Mouse (Mus musculus): ENCODE results near the gene Gm3594.
A peak's percentile ranks its signal among the peaks of the same experiment; 100 is the strongest.
"Not testable (repeated sequence)": the region's sequence is repeated elsewhere in the genome, so short reads cannot be mapped to it uniquely, and the experiment has no call there.

Gm3594 gene

DNA sequence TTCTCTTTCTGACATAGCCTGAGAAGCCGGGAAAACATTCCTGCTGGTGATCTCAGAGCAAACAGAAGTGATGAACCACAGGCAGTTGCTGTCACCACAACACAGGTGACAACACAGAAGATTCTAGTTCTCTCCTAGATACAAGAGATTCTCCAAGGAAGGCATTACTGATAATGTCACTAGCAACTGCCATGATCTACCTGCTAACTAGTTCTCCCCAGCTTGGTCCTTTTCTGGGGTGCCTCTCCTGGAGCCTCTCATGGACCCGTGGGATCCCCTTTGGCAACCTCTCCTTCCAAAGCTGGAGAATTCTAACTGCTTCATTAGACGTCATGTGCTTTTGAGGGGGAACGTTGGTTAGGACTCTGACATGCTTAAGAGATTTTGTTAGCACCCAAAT, at the start of gene Gm3594:
Gm3594 (minus strand) TSS at position 101 of the 400 bp plus-strand sequence.
- not testable (repeated sequence) for DNase-seq

DNA sequence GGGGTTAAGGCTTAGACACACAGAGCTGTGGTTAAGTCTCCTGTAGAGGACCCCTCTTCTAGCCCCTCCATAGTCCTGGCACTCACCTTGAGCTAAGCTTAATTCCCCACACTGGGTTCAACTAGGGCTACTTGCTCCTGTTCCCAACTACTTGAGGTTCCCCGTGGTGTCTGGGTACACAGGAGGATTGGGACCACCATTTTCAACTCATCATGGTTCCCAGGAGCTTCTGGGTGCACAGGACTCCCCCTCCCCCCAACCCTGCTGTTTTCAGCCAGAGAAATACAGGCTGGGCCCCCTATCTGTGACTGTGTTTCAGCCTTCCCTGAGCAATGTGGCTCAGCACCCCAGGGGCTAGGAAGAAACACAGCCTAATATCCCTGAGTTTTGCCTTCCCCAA, 41.9 kb upstream of the Gm3594 start:
- DNase-seq: not testable (repeated sequence)

DNA sequence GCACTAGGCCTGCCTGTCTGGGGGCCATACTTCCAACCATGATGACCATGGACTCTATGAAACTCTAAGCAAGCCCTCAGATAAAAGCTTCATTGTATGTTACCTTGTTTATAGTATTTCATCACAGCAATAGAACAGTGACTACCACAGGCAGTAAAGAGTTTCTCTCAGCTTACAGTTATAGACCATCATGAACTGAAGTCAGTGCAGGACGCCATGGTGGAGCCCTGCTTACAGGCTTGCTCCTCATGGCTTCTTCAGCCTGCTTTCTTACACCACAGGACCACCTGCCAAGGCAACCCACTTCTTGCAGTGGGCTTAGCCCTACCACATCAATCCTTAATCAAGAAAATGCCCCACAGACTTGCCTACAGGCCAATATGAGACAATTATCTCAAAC, 41.1 kb upstream of the Gm3594 start:
- DNase-seq: not testable (repeated sequence)

DNA sequence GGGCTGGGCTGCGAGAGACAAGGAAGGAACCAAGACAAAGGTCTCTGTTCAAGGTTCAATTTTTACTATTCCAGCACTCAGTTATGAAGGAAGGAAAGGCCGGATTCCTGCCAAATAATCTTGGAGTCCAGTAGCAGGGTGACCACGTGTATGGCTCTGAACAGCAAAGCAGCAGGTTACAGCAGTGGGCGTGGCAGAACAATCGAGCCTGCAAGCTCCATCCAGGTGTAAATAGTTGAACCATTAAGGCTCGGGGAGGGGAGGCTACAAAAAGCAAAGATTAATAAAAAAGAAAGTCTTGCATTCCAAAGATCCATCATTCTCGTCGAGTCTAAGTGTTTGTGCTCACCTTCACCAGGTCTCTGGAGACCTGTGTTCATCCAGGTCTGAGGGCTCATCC, 37.7 kb upstream of the Gm3594 start:
- not testable (repeated sequence) for DNase-seq

DNA sequence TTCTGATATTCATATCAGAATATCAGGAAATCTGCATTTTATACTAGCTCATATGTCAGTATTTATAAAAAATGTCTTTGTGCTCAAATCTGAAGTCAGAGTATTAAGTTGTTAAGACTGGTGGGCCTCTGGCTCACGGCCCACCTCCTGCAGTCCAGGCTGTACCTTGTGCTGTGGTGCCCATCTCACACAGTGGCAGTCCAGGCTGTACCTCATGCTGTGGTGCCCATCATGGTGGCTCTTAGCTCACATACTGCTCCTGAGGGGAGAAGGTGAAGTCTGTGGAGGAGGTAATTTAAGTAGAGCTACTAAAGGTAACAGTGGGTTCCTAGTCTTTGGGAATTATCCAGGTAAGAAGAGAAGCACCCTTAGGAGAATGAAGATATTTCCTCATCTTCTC, 27.4 kb upstream of the Gm3594 start:
- DNase-seq: not testable (repeated sequence)

DNA sequence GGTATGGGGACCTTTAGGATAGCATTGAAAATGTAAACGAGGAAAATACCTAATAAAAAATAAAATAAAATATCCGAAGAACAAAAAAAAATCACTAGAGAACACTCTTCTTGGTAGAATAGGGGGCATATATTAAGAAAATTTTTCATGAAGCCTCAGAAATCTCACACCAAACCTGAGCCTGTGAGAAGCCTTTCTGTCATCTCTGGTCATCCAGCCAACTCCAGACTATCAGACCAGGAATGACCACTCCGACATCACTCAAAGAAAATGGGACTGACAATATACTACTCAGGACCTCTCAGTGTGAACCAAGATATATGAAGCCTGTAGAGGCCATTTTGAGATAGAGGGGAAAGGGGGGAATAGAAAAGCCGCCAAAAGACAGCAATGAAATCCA, 3.6 kb downstream of the Gm3594 start:
- DNase-seq: not testable (repeated sequence)

DNA sequence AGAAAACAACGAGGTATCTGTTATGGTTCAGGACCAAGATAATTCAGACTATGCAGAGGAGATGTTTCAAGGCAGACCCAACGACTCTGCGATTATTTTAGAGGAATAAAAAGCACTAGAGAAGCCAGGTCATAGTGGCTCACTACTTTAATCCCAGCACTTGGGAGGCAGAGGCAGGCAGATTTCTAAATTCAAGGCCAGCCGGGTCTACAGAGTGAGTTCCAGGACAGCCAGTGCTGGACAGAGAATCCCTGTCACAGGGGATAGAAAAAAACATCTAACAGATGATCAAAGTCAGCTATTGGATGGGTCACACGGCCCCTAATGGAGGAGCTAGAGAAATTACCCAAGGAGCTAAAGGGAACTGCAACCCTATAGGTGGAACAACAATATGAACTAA, 4.2 kb downstream of the Gm3594 start:
- peak in 1 of 2 experiments; percentile 2 for DNase-seq

DNA sequence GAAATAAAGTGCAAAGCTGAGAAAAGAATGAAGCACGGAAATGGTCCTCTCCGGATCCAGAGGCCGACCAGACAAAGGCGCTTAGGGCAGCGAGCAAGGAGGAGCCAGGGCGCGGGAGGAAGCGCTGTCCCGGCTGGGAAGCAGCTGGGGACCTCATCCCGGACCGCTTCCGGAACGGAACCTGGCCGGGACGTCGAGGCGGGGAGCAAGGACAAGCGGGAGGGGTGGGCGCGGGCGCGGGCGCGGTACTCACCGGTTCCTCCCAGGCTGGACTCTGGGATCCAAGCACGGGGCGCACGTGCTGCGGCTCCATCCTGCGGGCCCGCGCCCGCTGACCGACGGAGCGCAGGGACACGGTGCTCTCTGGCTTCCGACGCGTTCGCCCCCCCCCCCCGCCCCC, 17.6 kb downstream of the Gm3594 start:
- DNase-seq: peak; percentile 1 to 2

DNA sequence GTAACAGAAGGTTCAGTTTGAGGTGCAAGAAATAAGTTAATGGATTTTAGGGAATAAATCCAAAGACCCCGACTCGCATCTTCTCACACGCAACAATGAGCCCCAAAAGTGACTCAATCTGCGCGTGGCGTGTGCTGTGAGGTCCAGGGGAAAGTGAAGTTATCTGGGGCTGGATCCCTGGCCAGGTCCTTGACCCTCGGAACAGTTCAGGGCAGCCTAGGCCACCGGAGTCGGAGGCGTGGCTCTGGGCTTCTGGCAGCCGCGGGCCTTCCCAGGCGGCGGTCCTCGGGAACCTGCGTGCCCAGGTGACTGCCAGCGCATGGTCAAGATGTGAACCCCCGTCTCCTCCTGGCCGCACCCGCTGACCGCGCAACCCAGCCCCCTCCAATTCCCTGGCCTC, 18.1 kb downstream of the Gm3594 start:
- DNase-seq: not testable (repeated sequence)

DNA sequence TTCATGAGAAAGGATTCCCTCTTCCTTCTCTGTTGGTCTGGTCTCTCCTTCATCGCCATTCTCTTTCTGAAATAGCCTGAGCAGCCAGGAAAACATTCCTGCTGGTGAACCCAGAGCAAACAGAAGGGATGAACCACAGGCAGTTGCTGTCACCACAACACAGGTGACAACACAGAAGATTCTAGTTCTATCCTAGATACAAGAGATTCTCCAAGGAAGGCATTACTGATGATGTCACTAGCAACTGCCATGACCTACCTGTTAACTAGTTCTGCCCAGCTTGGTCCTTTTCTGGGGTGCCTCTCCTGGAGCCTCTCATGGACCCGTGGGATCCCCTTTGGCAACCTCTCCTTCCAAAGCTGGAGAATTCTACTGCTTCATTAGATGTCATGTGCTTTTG, 32.0 kb downstream of the Gm3594 start, which contains the start of gene Gm3591:
Gm3591 (minus strand) TSS at position 101 of the 400 bp plus-strand sequence.
- not testable (repeated sequence) for DNase-seq

DNA sequence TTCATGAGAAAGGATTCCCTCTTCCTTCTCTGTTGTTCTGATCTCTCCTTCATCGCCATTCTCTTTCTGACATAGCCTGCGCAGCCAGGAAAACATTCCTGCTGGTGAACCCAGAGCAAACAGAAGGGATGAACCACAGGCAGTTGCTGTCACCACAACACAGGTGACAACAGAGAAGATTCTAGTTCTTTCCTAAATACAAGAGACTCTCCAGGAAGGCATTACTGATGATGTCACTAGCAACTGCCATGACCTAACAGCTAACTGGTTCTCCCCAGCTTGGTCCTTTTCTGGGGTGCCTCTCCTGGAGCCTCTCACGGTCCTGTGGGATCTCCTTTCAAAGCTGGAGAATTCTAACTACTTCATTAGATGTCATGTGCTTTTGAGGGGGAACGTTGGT, 54.2 kb downstream of the Gm3594 start, which contains the start of gene Gm16440:
Gm16440 (minus strand) TSS at position 101 of the 400 bp plus-strand sequence.
- DNase-seq: not testable (repeated sequence)
